21 mouse cellular contexts compared by ENCODE assay signal in the genomic region with DNA sequence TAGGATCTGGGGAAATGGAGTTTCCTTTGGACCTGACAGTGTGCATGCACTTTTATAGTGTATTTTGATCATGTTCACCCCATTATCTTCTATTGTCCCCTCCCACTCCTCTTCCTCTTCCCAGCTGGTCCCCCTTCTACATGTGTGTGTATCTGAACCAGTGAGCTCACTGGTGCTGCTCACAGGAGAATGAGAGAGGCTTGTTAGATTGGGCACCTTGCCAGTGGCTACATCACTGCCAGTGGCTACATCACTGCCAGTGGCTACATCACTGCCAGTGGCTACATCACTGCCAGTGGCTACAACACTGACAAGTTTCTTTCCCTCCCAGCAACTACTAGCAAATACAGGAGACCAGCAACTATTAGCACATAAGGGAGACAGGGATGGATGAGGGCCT.
DNase-seq lines count a peak whose midpoint lies in the region; ATAC-seq and TF ChIP-seq lines count a peak whose summit lies in the region.
"Had no signal": no experiment of that assay in that cellular context is flagged by ENCODE, and none has a peak within 500 bp of the region (broad histone marks: within the 10 kb centered on the region; RNA-seq: fewer than 3 reads in every experiment).

No protein-coding gene starts in this region.

- TF ChIP-seq CTCF in liver, adult 2 months (IDR thresholded peaks at IDR 0.05; ENCODE audit: low read depth, low read length), result no peak
- no peak for TF ChIP-seq CTCF in intestine, postnatal 0 days (IDR thresholded peaks at IDR 0.05; ENCODE audit: low read depth)

- no peak overlapping the region for H3K4me3 ChIP-seq in forebrain, embryonic 14.5 days (ENCODE audit: low read depth, low read length)
- no peak overlapping the region for H3K4me3 ChIP-seq in forebrain, embryonic 12.5 days (replicated peaks)
- H3K4me3 ChIP-seq in liver, adult 2 months (ENCODE audit: insufficient read depth, low read depth, low read length), result no peak overlapping the region
- no peak overlapping the region for H3K4me3 ChIP-seq in intestine, postnatal 0 days (ENCODE audit: low read depth, low read length)
- H3K4me3 ChIP-seq: embryonic facial prominence, embryonic 15.5 days; forebrain, embryonic 13.5 days; limb, embryonic 10.5 days; midbrain, embryonic 15.5 days had no signal

- TF ChIP-seq POLR2A in liver, adult 2 months (IDR thresholded peaks at IDR 0.05; ENCODE audit: extremely low read depth, insufficient read depth, low read length), result no peak

- no peaks in the 10 kb centered on the region for H3K36me3 ChIP-seq in forebrain, embryonic 14.5 days (ENCODE audit: control insufficient read depth, insufficient read depth, low read length)
- H3K36me3 ChIP-seq in forebrain, embryonic 12.5 days (replicated peaks), result no peaks in the 10 kb centered on the region
- no peaks in the 10 kb centered on the region for H3K36me3 ChIP-seq in liver, adult 2 months (ENCODE audit: control insufficient read depth, insufficient read depth, low read length)
- H3K36me3 ChIP-seq in intestine, postnatal 0 days (ENCODE audit: control insufficient read depth, insufficient read depth), result no peaks in the 10 kb centered on the region
- H3K36me3 ChIP-seq: embryonic facial prominence, embryonic 15.5 days; limb, embryonic 10.5 days; midbrain, embryonic 15.5 days had no signal

- no peak overlapping the region for H3K4me2 ChIP-seq in forebrain, embryonic 14.5 days (ENCODE audit: low read length)
- no peak overlapping the region for H3K4me2 ChIP-seq in forebrain, embryonic 12.5 days
- no peak overlapping the region for H3K4me2 ChIP-seq in intestine, postnatal 0 days (replicated peaks; ENCODE audit: low read depth)
- H3K4me2 ChIP-seq: embryonic facial prominence, embryonic 15.5 days; forebrain, embryonic 13.5 days; heart, embryonic 11.5 days; midbrain, embryonic 15.5 days had no signal

- H3K9ac ChIP-seq in forebrain, embryonic 14.5 days (ENCODE audit: low read length), result no peak overlapping the region
- no peak overlapping the region for H3K9ac ChIP-seq in forebrain, embryonic 12.5 days
- H3K9ac ChIP-seq in liver, adult 2 months (ENCODE audit: low read depth, low read length), result no peak overlapping the region
- H3K9ac ChIP-seq in intestine, postnatal 0 days (ENCODE audit: low read depth, low read length), result no peak overlapping the region
- H3K9ac ChIP-seq: embryonic facial prominence, embryonic 15.5 days; forebrain, embryonic 13.5 days; midbrain, embryonic 15.5 days had no signal

- no peaks in the 10 kb centered on the region for H3K27me3 ChIP-seq in forebrain, embryonic 14.5 days (replicated peaks; ENCODE audit: control insufficient read depth, insufficient read depth, low read length)
- H3K27me3 ChIP-seq in forebrain, embryonic 12.5 days, result no peaks in the 10 kb centered on the region
- H3K27me3 ChIP-seq in liver, adult 2 months (ENCODE audit: control insufficient read depth, insufficient read depth, low read length), result no peaks in the 10 kb centered on the region
- H3K27me3 ChIP-seq in intestine, postnatal 0 days (replicated peaks; ENCODE audit: control insufficient read depth, insufficient read depth, low read length), result no peaks in the 10 kb centered on the region
- H3K27me3 ChIP-seq: embryonic facial prominence, embryonic 15.5 days; forebrain, embryonic 13.5 days; midbrain, embryonic 15.5 days; Patski had no signal

- ATAC-seq in forebrain, embryonic 14.5 days, result no peak
- ATAC-seq in forebrain, embryonic 12.5 days (ENCODE audit: low FRiP score), result no peak
- no peak for ATAC-seq in intestine, postnatal 0 days
- ATAC-seq: activated CD4-positive, CD25-positive, alpha-beta regulatory T cell, adult 4 months; forebrain, embryonic 13.5 days; midbrain, embryonic 15.5 days; Patski had no signal

- no peaks in the 10 kb centered on the region for H3K9me3 ChIP-seq in forebrain, embryonic 14.5 days (replicated peaks; ENCODE audit: control insufficient read depth, low read length)
- H3K9me3 ChIP-seq in forebrain, embryonic 12.5 days, result no peaks in the 10 kb centered on the region
- no peaks in the 10 kb centered on the region for H3K9me3 ChIP-seq in intestine, postnatal 0 days (ENCODE audit: control insufficient read depth)
- H3K9me3 ChIP-seq: embryonic facial prominence, embryonic 15.5 days; forebrain, embryonic 13.5 days; limb, embryonic 10.5 days; midbrain, embryonic 15.5 days had no signal

- no peaks in the 10 kb centered on the region; the same call in 1 of the 2 replicates for H3K4me1 ChIP-seq in forebrain, embryonic 14.5 days (ENCODE audit: control insufficient read depth, insufficient read depth, low read length)
- H3K4me1 ChIP-seq in forebrain, embryonic 12.5 days, result peaks cover 8% of the 10 kb centered on the region; the same call in 1 of the 2 replicates
- H3K4me1 ChIP-seq in liver, adult 2 months (ENCODE audit: control insufficient read depth, insufficient read depth, low read length), result peaks cover 3% of the 10 kb centered on the region; the same call in 1 of the 2 replicates
- peaks cover 13% of the 10 kb centered on the region; the same call in 1 of the 2 replicates for H3K4me1 ChIP-seq in intestine, postnatal 0 days (replicated peaks; ENCODE audit: control insufficient read depth, insufficient read depth, low read length)
- H3K4me1 ChIP-seq: embryonic facial prominence, embryonic 15.5 days; forebrain, embryonic 13.5 days had no signal

- H3K27ac ChIP-seq in forebrain, embryonic 14.5 days (ENCODE audit: low read depth, low read length), result no peak overlapping the region
- no peak overlapping the region for H3K27ac ChIP-seq in forebrain, embryonic 12.5 days
- H3K27ac ChIP-seq in liver, adult 2 months (replicated peaks; ENCODE audit: insufficient read depth, low read depth, low read length), result no peak overlapping the region
- peak overlapping the region; percentile 74; the same call in 1 of the 2 replicates for H3K27ac ChIP-seq in intestine, postnatal 0 days (ENCODE audit: low read depth, low read length)
- H3K27ac ChIP-seq: embryonic facial prominence, embryonic 15.5 days; forebrain, embryonic 13.5 days; limb, embryonic 10.5 days; midbrain, embryonic 15.5 days; stomach, postnatal 0 days had no signal

- DNase-seq in forebrain, embryonic 14.5 days (ENCODE audit: low spot score), result peak; percentile 28
- peak; percentile 39 for DNase-seq in liver, adult 2 months (ENCODE audit: extremely low read depth, low read depth, low spot score)
- DNase-seq in liver, result no peak
- DNase-seq in MN1 (ENCODE audit: low spot score), result peak; percentile 48
- DNase-seq in thymus, postnatal 36 days, result no peak
- DNase-seq: adrenal gland, postnatal 14 days; cerebellum, adult 9-10 months; heart, postnatal 36 days; kidney, adult 9 months; lung, adult 18-20 months; thymus, postnatal 25 days had no signal

- H3K79me2 ChIP-seq in liver, adult 2 months (ENCODE audit: control insufficient read depth, insufficient read depth, low read length), result no peaks in the 10 kb centered on the region

Comparison
In these comparisons a context has a peak if more than half of its experiments do, and no peak if none do; other contexts are left out.
1. DNase-seq: peak in forebrain, embryonic 14.5 days (single experiment), liver, adult 2 months (single experiment) and MN1 (single experiment); none in liver (single experiment) and thymus, postnatal 36 days (0 of 2).